Mouse (Mus musculus) neural tube, embryonic 15.5 days (tissue): ENCODE data around the gene Ivd. TPM values are rescaled to one million over a fixed set of nuclear protein-coding genes. Genes with fewer than 3 reads are reported as not detected.
A peak's percentile ranks its signal among the peaks of the same experiment; 100 is the strongest.

Experiments used
- ATAC-seq: fragments of 200-750 bp; cut with Nextera tagmentation; 2 replicates; pipeline ENCODE4 v1.8.0; 2017; ENCODE audit warnings: mild to moderate bottlenecking, moderate TSS enrichment, moderate library complexity; ENCODE audit not compliant: low FRiP score
- H3K27ac ChIP-seq: fragments of 300-500 bp; sonication (generic); replicated peaks from 2 replicates; pipeline ENCODE4 v1.5.1; 2015; ENCODE audit warnings: mild to moderate bottlenecking, inconsistent platforms
- H3K27me3 ChIP-seq: fragments of 300-500 bp; sonication (generic); replicated peaks from 2 replicates; pipeline ENCODE4 v1.6.1; 2015; ENCODE audit warnings: inconsistent platforms
- H3K36me3 ChIP-seq: fragments of 300-500 bp; sonication (generic); 2 replicates; pipeline ENCODE4 v1.6.1; 2015; ENCODE audit warnings: inconsistent platforms
- H3K4me1 ChIP-seq: fragments of 300-500 bp; sonication (generic); 2 replicates; pipeline ENCODE4 v1.6.1; 2015; ENCODE audit warnings: inconsistent platforms
- H3K4me2 ChIP-seq: fragments of 300-500 bp; sonication (generic); 2 replicates; pipeline ENCODE4 v1.6.1; 2015; ENCODE audit warnings: inconsistent platforms, mild to moderate bottlenecking, moderate library complexity
- H3K4me3 ChIP-seq: fragments of 300-500 bp; sonication (generic); replicated peaks from 2 replicates; pipeline ENCODE4 v1.5.1; 2015; ENCODE audit warnings: mild to moderate bottlenecking, inconsistent platforms
- H3K9ac ChIP-seq: fragments of 300-500 bp; sonication (generic); replicated peaks from 2 replicates; pipeline ENCODE4 v1.6.1; 2015; ENCODE audit warnings: mild to moderate bottlenecking, inconsistent platforms
- H3K9me3 ChIP-seq: fragments of 300-500 bp; sonication (generic); replicated peaks from 2 replicates; pipeline ENCODE4 v1.6.1; 2016; ENCODE audit warnings: inconsistent platforms
- WGBS: fragments of 180-500 bp; shearing (Covaris S2); methylation state at CpG from one replicate; pipeline ENCODE4 v1.1.7; 2015; ENCODE audit warnings: mixed read lengths; 5-methylcytosine and 5-hydroxymethylcytosine counted together
- polyA plus RNA-seq: library from polyadenylated mRNA; unstranded; fragments of >200 nt; fragmentation: Nextera tagmentation; extraction: Ambion mirVana; gene quantifications from 2 replicates; pipeline ENCODE4 v1.2.1, GENCODE M21; 2015

The Ivd gene
- 51.9 and 59.4 TPM in 2 replicates for polyA plus RNA-seq

GRCm38 (mm10) chr2:118861454-118862339, at the start of gene Ivd:
Gene Ivd (plus strand): TSS chr2:118861954.
- peaks cover 21% of the 10 kb centered on the region for H3K4me1 ChIP-seq
- peak within 1 kb of the TSS; percentile 85 for H3K27ac ChIP-seq
- peak; percentile 100 for ATAC-seq
- WGBS = 2% methylated on average over 34 of the region's 34 CpGs
- 0 out of 2 replicates have a peak, but pooled peaks cover 3% of the 10 kb centered on the region for H3K36me3 ChIP-seq
- peak within 1 kb of the TSS; percentile 66 for H3K9ac ChIP-seq
- H3K4me2 ChIP-seq = peak within 1 kb of the TSS; percentile 80
- H3K4me3 ChIP-seq = peak within 1 kb of the TSS; percentile 72
- H3K27me3 ChIP-seq = no peaks in the 10 kb centered on the region
- no peaks in the 10 kb centered on the region for H3K9me3 ChIP-seq

DNA sequence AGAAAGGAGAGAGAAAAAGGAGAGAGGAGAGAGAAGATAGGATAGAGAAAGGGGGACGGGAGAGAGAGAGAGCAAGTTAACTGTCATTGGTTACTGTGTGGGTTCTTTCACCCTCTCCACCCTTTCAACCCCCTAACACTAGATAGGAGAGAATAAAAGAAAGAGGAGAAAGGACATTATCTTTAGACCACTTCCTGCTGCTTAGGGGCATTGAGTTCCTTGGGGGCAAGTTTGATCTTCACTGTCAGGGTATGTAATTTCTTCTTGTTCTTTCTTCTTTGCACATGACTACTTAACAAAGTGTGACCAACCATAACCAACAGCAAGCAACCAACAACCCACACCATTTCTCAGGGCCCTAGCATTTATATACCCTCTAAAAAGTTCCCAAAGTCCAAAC, 49.0 kb upstream of the Ivd start:
- no peak overlapping the region for H3K27ac ChIP-seq
- peaks cover 13% of the 10 kb centered on the region for H3K4me1 ChIP-seq
- ATAC-seq = no peak
- no peaks in the 10 kb centered on the region for H3K9me3 ChIP-seq
- no peaks in the 10 kb centered on the region for H3K36me3 ChIP-seq
- H3K9ac ChIP-seq = no peak overlapping the region
- no peaks in the 10 kb centered on the region for H3K27me3 ChIP-seq
- 75% methylated on average over 1 of the region's 1 CpGs for WGBS
- no peak overlapping the region for H3K4me2 ChIP-seq
- no peak overlapping the region for H3K4me3 ChIP-seq

- Histone ChIP-seq H3K4me3 (peak within 1 kb of the TSS; percentile 66), H3K27me3 (no peaks in the 10 kb centered on the region), H3K27ac (no peak within 1 kb of the TSS), H3K4me1 (peaks cover 13% of the 10 kb centered on the region), H3K9ac (peak within 1 kb of the TSS; percentile 48), H3K4me2 (peak within 1 kb of the TSS; percentile 95), H3K36me3 (no peaks in the 10 kb centered on the region), H3K9me3 (no peaks in the 10 kb centered on the region)
- peak; percentile 95 for ATAC-seq
- WGBS = 1% methylated on average over 49 of the region's 49 CpGs
Measured at GRCm38 (mm10) chr2:118813981-118814836, 47.5 kb upstream of the Ivd start, which contains the start of gene Knstrn. Gene Knstrn (plus strand): TSS chr2:118814003.

DNA sequence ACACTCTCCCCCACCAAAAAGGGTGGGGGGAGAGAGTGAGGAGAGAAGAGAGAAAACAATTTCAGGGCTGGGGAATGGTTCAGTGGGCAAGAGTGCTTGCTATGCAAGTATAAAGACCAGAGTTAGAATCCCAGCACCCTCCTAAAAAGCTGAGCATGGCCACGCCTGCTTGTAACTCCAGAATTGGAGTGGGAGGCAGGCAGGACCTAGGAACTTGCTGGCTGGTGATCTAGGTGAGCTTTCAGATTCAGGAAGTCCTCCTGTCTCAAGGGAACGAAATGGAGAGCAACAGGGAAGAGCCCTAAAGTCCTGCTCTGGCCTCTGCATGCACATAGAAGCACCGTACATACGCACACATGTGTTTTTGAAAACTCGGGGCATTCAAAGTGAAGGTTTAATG, 39.0 kb upstream of the Ivd start:
- Histone ChIP-seq H3K27me3 (no peaks in the 10 kb centered on the region), H3K4me2 (no peak overlapping the region), H3K4me1 (no peaks in the 10 kb centered on the region), H3K27ac (no peak overlapping the region), H3K9me3 (no peaks in the 10 kb centered on the region), H3K9ac (no peak overlapping the region), H3K36me3 (0 out of 2 replicates have a peak, but pooled peaks cover 3% of the 10 kb centered on the region), H3K4me3 (no peak overlapping the region)
- ATAC-seq = no peak
- 96% methylated on average over 5 of the region's 5 CpGs for WGBS

GRCm38 (mm10) chr2:118824396-118824795, 37.4 kb upstream of the Ivd start:
- Histone ChIP-seq H3K4me3 (no peak overlapping the region), H3K36me3 (0 out of 2 replicates have a peak, but pooled peaks cover 3% of the 10 kb centered on the region), H3K27ac (no peak overlapping the region), H3K4me2 (no peak overlapping the region), H3K9ac (no peak overlapping the region), H3K9me3 (no peaks in the 10 kb centered on the region), H3K27me3 (no peaks in the 10 kb centered on the region), H3K4me1 (no peaks in the 10 kb centered on the region)
- 96% methylated on average over 4 of the region's 4 CpGs for WGBS
- ATAC-seq = no peak

DNA sequence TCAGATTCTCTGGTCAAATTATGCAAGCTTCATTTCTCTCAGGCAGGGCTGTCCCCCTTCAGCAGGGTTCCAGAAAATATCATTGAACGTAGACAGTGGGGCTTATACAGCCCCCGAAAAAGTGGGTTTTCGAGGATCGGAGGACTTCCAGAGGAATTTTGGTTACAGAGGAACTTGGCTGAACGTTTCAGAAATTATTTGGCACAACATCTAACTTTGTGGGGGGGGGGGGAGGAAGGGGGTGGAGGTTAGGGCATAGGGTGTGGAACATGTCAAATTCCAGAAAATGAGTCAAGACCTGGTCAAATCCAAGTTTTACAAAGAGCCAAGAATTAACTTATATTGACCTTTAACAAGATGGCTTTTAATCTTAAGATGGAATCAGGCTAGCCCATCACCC, 32.7 kb upstream of the Ivd start:
- Histone ChIP-seq H3K36me3 (0 out of 2 replicates have a peak, but pooled peaks cover 3% of the 10 kb centered on the region), H3K27me3 (no peaks in the 10 kb centered on the region), H3K4me3 (no peak overlapping the region), H3K4me2 (no peak overlapping the region), H3K27ac (no peak overlapping the region), H3K4me1 (no peaks in the 10 kb centered on the region), H3K9ac (no peak overlapping the region), H3K9me3 (no peaks in the 10 kb centered on the region)
- ATAC-seq = no peak
- 97% methylated on average over 5 of the region's 5 CpGs for WGBS

GRCm38 (mm10) chr2:118834061-118834460, 27.7 kb upstream of the Ivd start:
- H3K4me1 ChIP-seq = no peaks in the 10 kb centered on the region
- H3K9ac ChIP-seq = no peak overlapping the region
- H3K4me3 ChIP-seq = no peak overlapping the region
- no peak for ATAC-seq
- no peak overlapping the region for H3K4me2 ChIP-seq
- H3K36me3 ChIP-seq = no peaks in the 10 kb centered on the region
- H3K9me3 ChIP-seq = no peaks in the 10 kb centered on the region
- 90% methylated on average over 6 of the region's 6 CpGs for WGBS
- no peak overlapping the region for H3K27ac ChIP-seq
- H3K27me3 ChIP-seq = no peaks in the 10 kb centered on the region

- Histone ChIP-seq H3K9ac (no peak overlapping the region), H3K27me3 (no peaks in the 10 kb centered on the region), H3K4me3 (no peak overlapping the region), H3K4me1 (no peaks in the 10 kb centered on the region), H3K4me2 (no peak overlapping the region), H3K9me3 (no peaks in the 10 kb centered on the region), H3K27ac (no peak overlapping the region), H3K36me3 (no peaks in the 10 kb centered on the region)
- 87% methylated on average over 6 of the region's 6 CpGs for WGBS
- no peak for ATAC-seq
Measured at GRCm38 (mm10) chr2:118835115-118835514, 26.6 kb upstream of the Ivd start.

DNA sequence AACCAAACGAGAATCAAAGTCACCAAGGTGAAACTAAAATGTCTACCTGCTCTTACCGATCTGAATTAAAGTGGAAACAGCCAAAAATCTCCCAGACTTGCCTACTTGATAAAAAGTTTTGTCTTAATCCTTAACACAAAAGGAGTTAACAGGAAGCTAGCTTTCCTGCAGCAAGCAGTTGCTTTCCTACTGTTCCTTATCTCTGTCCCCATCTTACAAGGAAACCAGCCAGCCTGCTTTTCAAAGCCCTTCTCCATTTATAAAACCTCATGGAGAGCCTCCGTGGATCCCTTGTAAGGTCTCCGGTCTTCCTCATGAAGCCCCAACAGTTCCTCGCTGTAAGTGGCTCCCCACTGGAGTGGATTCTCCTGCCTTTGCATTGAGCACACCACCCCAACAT, 23.4 kb upstream of the Ivd start:
- ATAC-seq = no peak
- Histone ChIP-seq H3K4me3 (no peak overlapping the region), H3K9ac (no peak overlapping the region), H3K36me3 (no peaks in the 10 kb centered on the region), H3K27ac (no peak overlapping the region), H3K4me1 (no peaks in the 10 kb centered on the region), H3K27me3 (no peaks in the 10 kb centered on the region), H3K4me2 (no peak overlapping the region), H3K9me3 (no peaks in the 10 kb centered on the region)
- WGBS = 56% methylated on average over 5 of the region's 5 CpGs

- H3K9ac ChIP-seq = no peak overlapping the region
- no peak overlapping the region for H3K4me2 ChIP-seq
- no peaks in the 10 kb centered on the region for H3K4me1 ChIP-seq
- no peak overlapping the region for H3K4me3 ChIP-seq
- no peaks in the 10 kb centered on the region for H3K9me3 ChIP-seq
- no peak for ATAC-seq
- no peaks in the 10 kb centered on the region for H3K27me3 ChIP-seq
- H3K36me3 ChIP-seq = no peaks in the 10 kb centered on the region
- 75% methylated on average over 5 of the region's 5 CpGs for WGBS
- no peak overlapping the region for H3K27ac ChIP-seq
Measured at GRCm38 (mm10) chr2:118841186-118841585, 20.6 kb upstream of the Ivd start.

- Histone ChIP-seq H3K4me2 (no peak overlapping the region), H3K27me3 (no peaks in the 10 kb centered on the region), H3K4me1 (no peaks in the 10 kb centered on the region), H3K27ac (no peak overlapping the region), H3K9me3 (no peaks in the 10 kb centered on the region), H3K36me3 (no peaks in the 10 kb centered on the region), H3K9ac (no peak overlapping the region), H3K4me3 (no peak overlapping the region)
- 85% methylated on average over 4 of the region's 4 CpGs for WGBS
- no peak for ATAC-seq
Measured at GRCm38 (mm10) chr2:118841774-118842173, 20.0 kb upstream of the Ivd start.
